ENCODE assay signal across 10 mouse cellular contexts in genomic region chr1:54923366-54924308, GRCm38 (mm10). TPM values are rescaled to one million over a fixed set of nuclear protein-coding genes. Genes with fewer than 3 reads are reported as not detected.
DNase-seq lines count a peak whose midpoint lies in the region; ATAC-seq and TF ChIP-seq lines count a peak whose summit lies in the region.
"Had no signal": no experiment of that assay in that cellular context is flagged by ENCODE, and none has a peak within 500 bp of the region (broad histone marks: within the 10 kb centered on the region; RNA-seq: fewer than 3 reads in every experiment).

No protein-coding gene starts in this region.

- H3K36me3 ChIP-seq in forebrain, embryonic 13.5 days (ENCODE audit: poor library complexity, severe bottlenecking): no peaks in the 10 kb centered on the region
- no peaks in the 10 kb centered on the region for H3K36me3 ChIP-seq in forebrain, embryonic 14.5 days (ENCODE audit: control insufficient read depth, insufficient read depth, low read length)
- H3K36me3 ChIP-seq in lung, postnatal 0 days (ENCODE audit: insufficient read depth, low read length): no peaks in the 10 kb centered on the region
- H3K36me3 ChIP-seq in liver, embryonic 15.5 days (replicated peaks): no peaks in the 10 kb centered on the region

- H3K4me3 ChIP-seq in forebrain, embryonic 13.5 days: no peak overlapping the region
- H3K4me3 ChIP-seq in forebrain, embryonic 14.5 days (ENCODE audit: low read depth, low read length): no peak overlapping the region
- H3K4me3 ChIP-seq in lung, postnatal 0 days (ENCODE audit: low read depth, low read length): peak overlapping the region; percentile 95; the same call in 1 of the 2 replicates
- H3K4me3 ChIP-seq in liver, embryonic 15.5 days (replicated peaks): 0 out of 2 replicates have a peak overlapping the region, but pooled peaks have one; percentile 67

- H3K27ac ChIP-seq in forebrain, embryonic 13.5 days: no peak overlapping the region; the same call in 1 of the 2 replicates
- H3K27ac ChIP-seq in forebrain, embryonic 14.5 days (ENCODE audit: low read depth, low read length): no peak overlapping the region
- 0 out of 2 replicates have a peak overlapping the region, but pooled peaks have one; percentile 32 for H3K27ac ChIP-seq in lung, postnatal 0 days (ENCODE audit: low read length)
- H3K27ac ChIP-seq in liver, embryonic 15.5 days (replicated peaks): no peak overlapping the region
- H3K27ac ChIP-seq: liver, embryonic 14.5 days had no signal

- H3K9me3 ChIP-seq in forebrain, embryonic 13.5 days (replicated peaks): no peaks in the 10 kb centered on the region
- no peaks in the 10 kb centered on the region for H3K9me3 ChIP-seq in forebrain, embryonic 14.5 days (replicated peaks; ENCODE audit: control insufficient read depth, low read length)
- no peaks in the 10 kb centered on the region for H3K9me3 ChIP-seq in lung, postnatal 0 days (ENCODE audit: low read length)
- H3K9me3 ChIP-seq in liver, embryonic 15.5 days (replicated peaks): no peaks in the 10 kb centered on the region

- no peaks in the 10 kb centered on the region for H3K27me3 ChIP-seq in forebrain, embryonic 13.5 days
- no peaks in the 10 kb centered on the region for H3K27me3 ChIP-seq in forebrain, embryonic 14.5 days (replicated peaks; ENCODE audit: control insufficient read depth, insufficient read depth, low read length)
- no peaks in the 10 kb centered on the region for H3K27me3 ChIP-seq in lung, postnatal 0 days (replicated peaks; ENCODE audit: insufficient read depth, low read length)
- peaks cover 47% of the 10 kb centered on the region for H3K27me3 ChIP-seq in liver, embryonic 15.5 days

- no peak for TF ChIP-seq EP300 in lung, postnatal 0 days (IDR thresholded peaks at IDR 0.05)

- no peak for DNase-seq in forebrain, embryonic 14.5 days (ENCODE audit: low spot score)
- no peak for DNase-seq in lung, postnatal 0 days (ENCODE audit: low spot score)
- DNase-seq in lung, postnatal 25 days (ENCODE audit: low spot score): no peak
- DNase-seq in thymus, postnatal 14 days: peak; percentile 73
- DNase-seq in layer of hippocampus, postnatal 10 days (ENCODE audit: low spot score in 2 of 2): no peak
- DNase-seq in layer of hippocampus, adult 11-12 months (ENCODE audit: low spot score): no peak
- DNase-seq: gastrocnemius, postnatal 25 days had no signal

- WGBS in forebrain, embryonic 13.5 days: 84% methylated on average over 6 of the region's 6 CpGs
- WGBS in forebrain, embryonic 14.5 days: 84% methylated on average over 6 of the region's 6 CpGs
- 76% methylated on average over 6 of the region's 6 CpGs for WGBS in lung, postnatal 0 days
- 22% methylated on average over 6 of the region's 6 CpGs for WGBS in liver, embryonic 15.5 days (ENCODE audit: insufficient replicate concordance)

- H3K9ac ChIP-seq in forebrain, embryonic 13.5 days: no peak overlapping the region
- no peak overlapping the region for H3K9ac ChIP-seq in forebrain, embryonic 14.5 days (ENCODE audit: low read length)
- H3K9ac ChIP-seq in lung, postnatal 0 days (replicated peaks; ENCODE audit: low read depth): 0 out of 2 replicates have a peak overlapping the region, but pooled peaks have one; percentile 84
- H3K9ac ChIP-seq in liver, embryonic 15.5 days: no peak overlapping the region
- H3K9ac ChIP-seq: liver, embryonic 14.5 days had no signal

- no peak for ATAC-seq in forebrain, embryonic 13.5 days
- no peak for ATAC-seq in forebrain, embryonic 14.5 days
- ATAC-seq in lung, postnatal 0 days: no peak
- ATAC-seq in liver, embryonic 15.5 days (ENCODE audit: insufficient read depth): no peak

- 0 out of 2 replicates have a peak overlapping the region, but pooled peaks have one; percentile 67 for H3K4me2 ChIP-seq in forebrain, embryonic 13.5 days
- H3K4me2 ChIP-seq in forebrain, embryonic 14.5 days (ENCODE audit: low read length): no peak overlapping the region
- peak overlapping the region; percentile 96 for H3K4me2 ChIP-seq in lung, postnatal 0 days (replicated peaks; ENCODE audit: low read depth, low read length)
- peak overlapping the region; percentile 83 for H3K4me2 ChIP-seq in liver, embryonic 15.5 days

- TF ChIP-seq CTCF in lung, postnatal 0 days (IDR thresholded peaks at IDR 0.05): no peak

- peaks cover 22% of the 10 kb centered on the region for H3K4me1 ChIP-seq in forebrain, embryonic 13.5 days
- peaks cover 12% of the 10 kb centered on the region for H3K4me1 ChIP-seq in forebrain, embryonic 14.5 days (ENCODE audit: control insufficient read depth, insufficient read depth, low read length)
- H3K4me1 ChIP-seq in lung, postnatal 0 days (ENCODE audit: insufficient read depth, low read depth, low read length): peaks cover 12% of the 10 kb centered on the region
- H3K4me1 ChIP-seq in liver, embryonic 15.5 days (replicated peaks): peaks cover 21% of the 10 kb centered on the region

RNA-seq across cellular contexts. Expression of gene Ankrd44, which starts 2.5 kb away (rescaled TPM):
- polyA plus RNA-seq in forebrain, embryonic 13.5 days (2015; fragmentation: Nextera tagmentation; extraction: Ambion mirVana): 15.7 and 16.6 TPM in 2 replicates
- 18.9 and 24.4 TPM in 2 replicates for polyA plus RNA-seq in forebrain, embryonic 14.5 days (2014; fragmentation: Nextera tagmentation; extraction: Ambion mirVana)
- polyA plus RNA-seq in lung, postnatal 0 days (2015; fragmentation: Nextera tagmentation; extraction: Ambion mirVana): 16.5 and 17.8 TPM in 2 replicates
- 3.7 and 4.7 TPM in 2 replicates for polyA plus RNA-seq in liver, embryonic 15.5 days (2015; fragmentation: Nextera tagmentation; extraction: Ambion mirVana)
- 10 to 100 TPM; 37.8 to 38.1 TPM for total RNA-seq in layer of hippocampus, postnatal 10 days (2021)

Comparison
In these comparisons a context has a peak if more than half of its experiments do, and no peak if none do; other contexts are left out.
1. H3K4me3 ChIP-seq: peak in lung, postnatal 0 days (single experiment) and liver, embryonic 15.5 days (single experiment); none in forebrain, embryonic 13.5 days (single experiment) and forebrain, embryonic 14.5 days (single experiment).